Mouse (Mus musculus) left cerebral cortex, adult 11 months (tissue): ENCODE results near the gene Cdc37.

ENCODE experiments used
- DNase-seq: peaks from one replicate; pipeline ENCODE4 v3.0.0; 2022; ENCODE audit warnings: low spot score

Gene Cdc37

GRCm38 (mm10) chr9:21167140-21168097, 17.6 kb upstream of the Cdc37 start:
- no peak for DNase-seq

GRCm38 (mm10) chr9:21166516-21166915, 16.7 kb upstream of the Cdc37 start:
- DNase-seq: no peak

GRCm38 (mm10) chr9:21165952-21166451, 16.2 kb upstream of the Cdc37 start:
- no peak for DNase-seq

GRCm38 (mm10) chr9:21165041-21165951, 15.5 kb upstream of the Cdc37 start, which contains the start of gene Pde4a:
Pde4a (plus strand) TSS chr9:21165714.
- peak; percentile 84 for DNase-seq

- DNase-seq: peak; percentile 63
These were observed 14.3 kb upstream of the Cdc37 start for GRCm38 (mm10) chr9:21164072-21164471.

- DNase-seq: no peak
These were observed 13.6 kb upstream of the Cdc37 start for GRCm38 (mm10) chr9:21163086-21164050.

- peak; percentile 87 for DNase-seq
These were observed 11.6 kb upstream of the Cdc37 start for GRCm38 (mm10) chr9:21161209-21161909.

GRCm38 (mm10) chr9:21154787-21155186, 5.0 kb upstream of the Cdc37 start:
- DNase-seq: no peak

- no peak for DNase-seq
These were observed 4.1 kb upstream of the Cdc37 start for GRCm38 (mm10) chr9:21153833-21154232.

- no peak for DNase-seq
These were observed 3.5 kb upstream of the Cdc37 start for GRCm38 (mm10) chr9:21153331-21153730.

- no peak for DNase-seq
These were observed 2.9 kb upstream of the Cdc37 start for GRCm38 (mm10) chr9:21152715-21153114.

GRCm38 (mm10) chr9:21149077-21149653, 617 bp downstream of the Cdc37 start:
- DNase-seq: no peak

- DNase-seq: no peak
These were observed 1.4 kb downstream of the Cdc37 start for GRCm38 (mm10) chr9:21148427-21148826.

- no peak for DNase-seq
These were observed 3.1 kb downstream of the Cdc37 start for GRCm38 (mm10) chr9:21146722-21147121.

- no peak for DNase-seq
These were observed 4.4 kb downstream of the Cdc37 start for GRCm38 (mm10) chr9:21145431-21145830.

- DNase-seq: no peak
These were observed 5.4 kb downstream of the Cdc37 start for GRCm38 (mm10) chr9:21144361-21144760.

GRCm38 (mm10) chr9:21141922-21142321, 7.9 kb downstream of the Cdc37 start:
- DNase-seq: no peak

GRCm38 (mm10) chr9:21138386-21138785, 11.4 kb downstream of the Cdc37 start:
- DNase-seq: no peak

GRCm38 (mm10) chr9:21137229-21137628, 12.6 kb downstream of the Cdc37 start:
- no peak for DNase-seq

GRCm38 (mm10) chr9:21136401-21136800, 13.4 kb downstream of the Cdc37 start:
- no peak for DNase-seq
